Mouse (Mus musculus) monocyte, adult 59 days (primary cell): ENCODE measurements around the gene Il1rapl1. TPM values are rescaled to one million over a fixed set of nuclear protein-coding genes. Genes with fewer than 3 reads are reported as not detected.

Experiments used
- total RNA-seq, 2 experiments: library from RNA; stranded (reverse); gene quantifications; one replicate each; pipeline ENCODE4 v1.2.4; 2023

Il1rapl1 gene
- not detected for total RNA-seq

GRCm38 (mm10) chrX:88115609-88116073, at the start of gene Il1rapl1:
Gene Il1rapl1, minus strand, starts transcription at chrX:88115645.

